Mouse (Mus musculus): ENCODE results near the gene Plcg1. TPM values are rescaled to one million over a fixed set of nuclear protein-coding genes. Genes with fewer than 3 reads are reported as not detected.

Plcg1 gene
- polyA plus RNA-seq (2017; shearing (Covaris generic)), result 230 TPM

DNA sequence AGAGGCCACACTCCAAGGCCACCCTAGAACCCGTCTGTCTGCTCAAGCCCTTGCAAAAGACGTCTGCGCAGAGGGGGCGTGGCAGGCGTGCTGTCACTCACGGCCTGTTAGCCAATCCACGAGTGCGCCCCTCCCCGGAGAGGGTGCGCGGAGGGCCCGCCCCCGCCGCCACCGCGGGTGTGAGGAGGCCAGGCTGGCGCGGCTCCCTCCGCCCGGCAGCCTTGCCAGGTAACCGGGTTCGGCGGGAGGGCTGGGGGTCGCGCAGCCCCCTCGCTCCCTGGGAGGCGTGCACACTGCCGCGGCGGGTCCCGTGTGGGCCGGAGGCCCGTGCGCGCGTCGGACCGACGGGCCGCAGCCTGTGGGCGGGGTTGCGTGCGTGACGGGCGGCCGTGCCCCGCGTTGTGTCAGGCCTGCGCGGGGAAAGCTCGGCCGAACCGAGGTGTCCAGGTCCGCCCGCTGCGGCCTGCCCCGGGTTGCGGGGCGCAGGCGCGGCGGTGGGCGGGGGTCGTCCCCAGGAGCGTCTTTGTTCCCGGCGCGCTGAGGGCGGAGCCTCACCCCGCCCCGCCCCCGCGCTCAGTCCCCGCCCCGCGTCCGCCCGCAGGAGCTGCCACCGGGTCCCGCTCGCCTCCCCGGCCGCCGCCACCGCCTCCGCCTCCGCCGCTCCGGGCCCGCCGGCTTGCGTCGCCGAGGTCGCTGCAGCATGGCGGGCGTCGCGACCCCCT, at the start of gene Plcg1:
TSS of gene Plcg1 (plus strand) at position 184 of the 722 bp plus-strand sequence.

Other genes with a start within 250 kb of the Plcg1 start
- 91.8 TPM for gene Top1, start 85.4 kb upstream of the Plcg1 start, polyA plus RNA-seq (2017; shearing (Covaris generic))
- 16.6 TPM for gene Zhx3, start 141.7 kb downstream of the Plcg1 start, polyA plus RNA-seq (2017; shearing (Covaris generic))
- not detected for gene Lpin3, start 149.4 kb downstream of the Plcg1 start, polyA plus RNA-seq (2017; shearing (Covaris generic))
- not detected for gene Emilin3, start 181.0 kb downstream of the Plcg1 start, polyA plus RNA-seq (2017; shearing (Covaris generic))